Mouse (Mus musculus) lung, postnatal 0 days (tissue): ENCODE data around the gene Atpaf2. TPM values are rescaled to one million over a fixed set of nuclear protein-coding genes. Genes with fewer than 3 reads are reported as not detected.

Experiments
- ATAC-seq: fragments of 200-750 bp; cut with Nextera tagmentation; 2 replicates; pipeline ENCODE4 v1.8.0; 2017; ENCODE audit warnings: moderate library complexity
- DNase-seq: peaks from one replicate; pipeline ENCODE4 v3.0.0-alpha.2; 2016; ENCODE audit warnings: low spot score
- H3K27ac ChIP-seq: fragments of 300-500 bp; sonication (generic); 2 replicates; pipeline ENCODE4 v1.5.1; 2014; ENCODE audit warnings: antibody characterized with exemption, mild to moderate bottlenecking, low read length, mixed read lengths
- H3K27me3 ChIP-seq: fragments of 300-500 bp; sonication (generic); replicated peaks from 2 replicates; pipeline ENCODE4 v1.6.1; 2014; ENCODE audit warnings: low read length, mixed read lengths; ENCODE audit not compliant: insufficient read depth
- H3K36me3 ChIP-seq: fragments of 300-500 bp; sonication (generic); 2 replicates; pipeline ENCODE4 v1.6.1; 2014; ENCODE audit warnings: low read length, mixed read lengths; ENCODE audit not compliant: insufficient read depth
- H3K4me1 ChIP-seq: fragments of 300-500 bp; sonication (generic); 2 replicates; pipeline ENCODE4 v1.6.1; 2014; ENCODE audit warnings: antibody characterized with exemption, low read depth, low read length, mixed read lengths; ENCODE audit not compliant: insufficient read depth
- H3K4me2 ChIP-seq: fragments of 300-500 bp; sonication (generic); replicated peaks from 2 replicates; pipeline ENCODE4 v1.6.1; 2014; ENCODE audit warnings: low read depth, mild to moderate bottlenecking, low read length, moderate library complexity, mixed read lengths
- H3K4me3 ChIP-seq: fragments of 300-500 bp; sonication (generic); 2 replicates; pipeline ENCODE4 v1.5.1; 2014; ENCODE audit warnings: low read depth, low read length
- H3K9ac ChIP-seq: fragments of 300-500 bp; sonication (generic); replicated peaks from 2 replicates; pipeline ENCODE4 v1.6.1; 2014; ENCODE audit warnings: low read depth, mild to moderate bottlenecking
- H3K9me3 ChIP-seq: fragments of 300-500 bp; sonication (generic); 2 replicates; pipeline ENCODE4 v1.6.1; 2016; ENCODE audit warnings: low read length, mixed read lengths
- CTCF ChIP-seq: IDR thresholded peaks from 2 replicates; pipeline ENCODE4 v1.5.1; 2016; ENCODE audit warnings: antibody characterized with exemption, mild to moderate bottlenecking
- EP300 ChIP-seq: IDR thresholded peaks from 2 replicates; pipeline ENCODE4 v1.6.1; 2016; ENCODE audit warnings: antibody characterized with exemption, mild to moderate bottlenecking, control low read depth
- WGBS: fragments of 180-500 bp; shearing (Covaris S2); extraction: QIAGEN DNeasy Blood & Tissue Kit; methylation state at CpG from one replicate; pipeline ENCODE4 v1.1.7; 2014; 5-methylcytosine and 5-hydroxymethylcytosine counted together
- polyA plus RNA-seq: library from polyadenylated mRNA; unstranded; fragments of >200 nt; fragmentation: Nextera tagmentation; extraction: Ambion mirVana; gene quantifications from 2 replicates; pipeline ENCODE4 v1.2.1, GENCODE M21; 2015

Gene Atpaf2
- polyA plus RNA-seq, 1 experiment from 2014 or later, result 24.7 TPM

GRCm38 (mm10) chr11:60385946-60386345, 32.3 kb downstream of the Atpaf2 start:
- H3K9ac ChIP-seq, result no peak overlapping the region
- H3K9me3 ChIP-seq, result no peaks in the 10 kb centered on the region
- no peak for TF ChIP-seq EP300
- no peak for TF ChIP-seq CTCF
- no peak overlapping the region for H3K4me3 ChIP-seq
- no peak overlapping the region for H3K27ac ChIP-seq
- WGBS, result 74% methylated on average over 5 of the region's 5 CpGs
- no peaks in the 10 kb centered on the region for H3K27me3 ChIP-seq
- H3K4me2 ChIP-seq, result no peak overlapping the region
- no peak for ATAC-seq
- no peaks in the 10 kb centered on the region for H3K4me1 ChIP-seq
- no peaks in the 10 kb centered on the region for H3K36me3 ChIP-seq
- DNase-seq, result no peak

GRCm38 (mm10) chr11:60384762-60385421, 33.4 kb downstream of the Atpaf2 start:
- no peak for TF ChIP-seq CTCF
- TF ChIP-seq EP300, result no peak
- DNase-seq, result no peak
- H3K9ac ChIP-seq, result no peak overlapping the region
- ATAC-seq, result no peak
- no peaks in the 10 kb centered on the region for H3K4me1 ChIP-seq
- no peak overlapping the region for H3K4me3 ChIP-seq
- no peaks in the 10 kb centered on the region for H3K36me3 ChIP-seq
- H3K4me2 ChIP-seq, result no peak overlapping the region
- no peak overlapping the region for H3K27ac ChIP-seq
- no peaks in the 10 kb centered on the region for H3K27me3 ChIP-seq
- WGBS, result 10% methylated on average over 16 of the region's 16 CpGs
- no peaks in the 10 kb centered on the region for H3K9me3 ChIP-seq

- peak; percentile 10; the same call in 1 of the 2 replicates for TF ChIP-seq CTCF
- no peak for TF ChIP-seq EP300
These were observed 34.7 kb downstream of the Atpaf2 start for GRCm38 (mm10) chr11:60383518-60383917.

GRCm38 (mm10) chr11:60374481-60374880, 43.8 kb downstream of the Atpaf2 start:
- no peak for TF ChIP-seq EP300
- TF ChIP-seq CTCF, result no peak
- 81% methylated on average over 6 of the region's 6 CpGs for WGBS
- no peak for DNase-seq

More at GRCm38 (mm10) chr11:60383518-60383917, 34.7 kb downstream of the Atpaf2 start:
- no peak overlapping the region for H3K4me2 ChIP-seq
- H3K4me3 ChIP-seq, result no peak overlapping the region
- no peaks in the 10 kb centered on the region for H3K9me3 ChIP-seq
- no peaks in the 10 kb centered on the region for H3K36me3 ChIP-seq
- no peak overlapping the region for H3K9ac ChIP-seq
- WGBS, result 88% methylated on average over 6 of the region's 6 CpGs
- no peaks in the 10 kb centered on the region for H3K27me3 ChIP-seq
- no peaks in the 10 kb centered on the region for H3K4me1 ChIP-seq
- H3K27ac ChIP-seq, result no peak overlapping the region
- no peak for ATAC-seq
- no peak for DNase-seq

DNA sequence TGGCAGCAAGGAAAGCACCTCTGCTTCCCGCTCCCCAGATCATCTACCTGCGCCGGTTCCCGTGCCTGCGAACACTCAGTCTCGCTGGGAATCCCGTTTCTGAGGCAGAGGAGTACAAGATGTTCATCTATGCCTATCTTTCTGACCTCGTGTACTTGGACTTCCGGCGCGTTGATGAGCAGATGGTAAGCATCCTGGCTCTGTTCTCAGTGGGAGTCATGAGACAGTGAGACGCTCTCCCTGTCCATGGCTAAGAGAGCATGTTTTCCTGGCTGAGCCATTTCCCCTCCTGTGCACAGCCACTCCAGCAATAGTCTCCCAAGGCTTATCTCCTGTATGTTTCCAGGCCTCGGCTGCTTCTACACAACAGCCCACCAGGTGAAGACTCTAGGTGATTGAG, 47.8 kb downstream of the Atpaf2 start:
- Histone ChIP-seq H3K9ac (no peak overlapping the region), H3K27me3 (no peaks in the 10 kb centered on the region), H3K4me2 (no peak overlapping the region), H3K27ac (no peak overlapping the region), H3K9me3 (no peaks in the 10 kb centered on the region), H3K4me1 (no peaks in the 10 kb centered on the region), H3K4me3 (no peak overlapping the region), H3K36me3 (no peaks in the 10 kb centered on the region)
- ATAC-seq (no peak), DNase-seq (no peak)
- WGBS, result 85% methylated on average over 13 of the region's 13 CpGs
- TF ChIP-seq CTCF, result no peak
- TF ChIP-seq EP300, result no peak

More at GRCm38 (mm10) chr11:60374481-60374880, 43.8 kb downstream of the Atpaf2 start:
- H3K4me1 ChIP-seq, result no peaks in the 10 kb centered on the region
- H3K27ac ChIP-seq, result no peak overlapping the region
- H3K36me3 ChIP-seq, result no peaks in the 10 kb centered on the region
- no peak overlapping the region for H3K4me3 ChIP-seq
- no peaks in the 10 kb centered on the region for H3K9me3 ChIP-seq
- H3K9ac ChIP-seq, result no peak overlapping the region
- H3K4me2 ChIP-seq, result no peak overlapping the region
- no peaks in the 10 kb centered on the region for H3K27me3 ChIP-seq
- no peak for ATAC-seq

GRCm38 (mm10) chr11:60369448-60369847, 48.8 kb downstream of the Atpaf2 start:
- H3K9ac ChIP-seq, result no peak overlapping the region
- no peaks in the 10 kb centered on the region for H3K9me3 ChIP-seq
- ATAC-seq (no peak), DNase-seq (no peak)
- no peak overlapping the region for H3K27ac ChIP-seq
- H3K4me1 ChIP-seq, result no peaks in the 10 kb centered on the region
- no peak for TF ChIP-seq CTCF
- TF ChIP-seq EP300, result no peak
- H3K4me2 ChIP-seq, result no peak overlapping the region
- no peaks in the 10 kb centered on the region for H3K36me3 ChIP-seq
- 63% methylated on average over 4 of the region's 4 CpGs for WGBS
- no peak overlapping the region for H3K4me3 ChIP-seq
- H3K27me3 ChIP-seq, result no peaks in the 10 kb centered on the region
